Mouse (Mus musculus) testis, postnatal 14 days (tissue): ENCODE data around the gene Slc16a2.

Experiments used
- DNase-seq: peaks from one replicate; pipeline ENCODE4 v3.0.0; 2021; ENCODE audit warnings: low spot score

Gene Slc16a2

GRCm38 (mm10) chrX:103821832-103822196 lies at the start of gene Slc16a2:
Gene Slc16a2 (minus strand): TSS chrX:103821983.
- DNase-seq = peak; percentile 31

GRCm38 (mm10) chrX:103863502-103863901 lies 41.7 kb upstream of the Slc16a2 start:
- no peak for DNase-seq

- DNase-seq = no peak
Observed at GRCm38 (mm10) chrX:103862877-103863276, 41.1 kb upstream of the Slc16a2 start.

- DNase-seq = no peak
Observed at GRCm38 (mm10) chrX:103845266-103845665, 23.5 kb upstream of the Slc16a2 start.

GRCm38 (mm10) chrX:103828836-103829235 lies 7.1 kb upstream of the Slc16a2 start:
- no peak for DNase-seq

- DNase-seq = peak; percentile 7
Observed at GRCm38 (mm10) chrX:103822271-103822811, 558 bp upstream of the Slc16a2 start.

- DNase-seq = no peak
Observed at GRCm38 (mm10) chrX:103821195-103821831, 470 bp downstream of the Slc16a2 start.

- no peak for DNase-seq
Observed at GRCm38 (mm10) chrX:103820307-103821194, 1.2 kb downstream of the Slc16a2 start.

- DNase-seq = no peak
Observed at GRCm38 (mm10) chrX:103819253-103819652, 2.5 kb downstream of the Slc16a2 start.

- DNase-seq = no peak
Observed at GRCm38 (mm10) chrX:103812690-103813089, 9.1 kb downstream of the Slc16a2 start.

- DNase-seq = no peak
Observed at GRCm38 (mm10) chrX:103810483-103810882, 11.3 kb downstream of the Slc16a2 start.

- no peak for DNase-seq
Observed at GRCm38 (mm10) chrX:103806373-103806772, 15.4 kb downstream of the Slc16a2 start.

- no peak for DNase-seq
Observed at GRCm38 (mm10) chrX:103796961-103797360, 24.8 kb downstream of the Slc16a2 start.

GRCm38 (mm10) chrX:103795506-103795905 lies 26.3 kb downstream of the Slc16a2 start:
- no peak for DNase-seq

GRCm38 (mm10) chrX:103791329-103791728 lies 30.5 kb downstream of the Slc16a2 start:
- no peak for DNase-seq

GRCm38 (mm10) chrX:103785681-103786080 lies 36.1 kb downstream of the Slc16a2 start:
- peak; percentile 43 for DNase-seq

- DNase-seq = no peak
Observed at GRCm38 (mm10) chrX:103776412-103776811, 45.4 kb downstream of the Slc16a2 start.

- DNase-seq = no peak
Observed at GRCm38 (mm10) chrX:103746197-103746596, 75.6 kb downstream of the Slc16a2 start.

- no peak for DNase-seq
Observed at GRCm38 (mm10) chrX:103744171-103745039, 77.4 kb downstream of the Slc16a2 start.

- DNase-seq = no peak
Observed at GRCm38 (mm10) chrX:103742057-103742315, 79.8 kb downstream of the Slc16a2 start.

- no peak for DNase-seq
Observed at GRCm38 (mm10) chrX:103741215-103742056, 80.3 kb downstream of the Slc16a2 start.
